Mouse (Mus musculus) left cerebral cortex, postnatal 25 days (tissue): ENCODE data around the gene Mpig6b. TPM values are rescaled to one million over a fixed set of nuclear protein-coding genes. Genes with fewer than 3 reads are reported as not detected.

ENCODE experiments used
- DNase-seq, 2 experiments: peaks; one replicate each; pipeline ENCODE4 v3.0.0; 2022; ENCODE audit warnings: low spot score in 2 of 2, mixed read lengths in 1 of 2
- intact Hi-C: fragments of 180-260 bp; cut with DNase I; formaldehyde crosslinking; loops from one replicate; pipeline ENCODE4 v1.15.1; 2025
- total RNA-seq, 2 experiments: library from RNA; stranded (reverse); gene quantifications; 2 replicates each; pipeline ENCODE4 v1.2.3; 2021

Mpig6b gene
- not detected for total RNA-seq

DNA sequence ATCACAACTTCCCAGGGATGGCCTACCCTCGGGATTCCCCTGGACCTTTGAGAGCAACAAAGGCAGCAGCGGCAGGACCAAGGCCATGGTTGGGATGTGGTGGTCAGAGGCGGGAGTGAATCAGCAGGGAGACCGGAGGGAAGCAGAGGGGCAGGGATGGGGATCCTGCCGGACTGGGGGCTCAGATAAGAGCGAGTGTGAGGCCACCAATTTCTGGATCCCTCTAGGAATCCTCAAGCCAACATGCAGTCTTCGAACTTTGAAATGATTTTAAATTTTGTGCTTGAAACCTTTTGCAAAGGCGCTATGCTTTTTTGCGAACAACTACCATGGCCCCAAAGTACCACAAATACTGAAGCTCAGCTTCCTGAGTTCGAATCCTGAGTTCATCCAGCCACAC lies at the start of gene Mpig6b:
Gene Mpig6b, minus strand, starts transcription at position 101 of the 400 bp plus-strand sequence.
- no peak for DNase-seq
- intact Hi-C loops: no loop called here

- intact Hi-C loops: no loop called here
- DNase-seq: no peak
Measured at GRCm38 (mm10) chr17:35115046-35116019, 49.3 kb upstream of the Mpig6b start, which contains the start of gene Ly6g5b. Ly6g5b (minus strand) TSS chr17:35115428.

DNA sequence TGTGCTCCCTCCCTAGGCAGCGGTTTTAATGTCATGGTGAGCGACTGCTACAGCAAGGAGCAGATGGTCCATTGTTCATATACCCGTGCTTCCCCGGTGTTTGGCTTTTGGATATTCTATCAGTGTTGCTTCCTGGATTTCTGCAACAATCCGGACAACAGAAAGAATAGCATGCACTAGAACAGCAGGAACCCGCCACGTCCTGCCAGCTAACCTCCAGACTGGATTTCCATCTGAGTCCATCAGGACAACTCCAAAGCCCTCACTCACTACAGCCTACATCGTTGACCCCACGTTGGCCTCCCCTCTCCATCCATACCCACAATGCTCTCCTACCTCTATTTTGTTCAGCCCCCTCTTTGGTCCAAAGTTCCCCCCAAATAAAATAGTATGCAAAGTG lies 45.8 kb upstream of the Mpig6b start:
- no peak for DNase-seq
- intact Hi-C loops: no loop called here

DNA sequence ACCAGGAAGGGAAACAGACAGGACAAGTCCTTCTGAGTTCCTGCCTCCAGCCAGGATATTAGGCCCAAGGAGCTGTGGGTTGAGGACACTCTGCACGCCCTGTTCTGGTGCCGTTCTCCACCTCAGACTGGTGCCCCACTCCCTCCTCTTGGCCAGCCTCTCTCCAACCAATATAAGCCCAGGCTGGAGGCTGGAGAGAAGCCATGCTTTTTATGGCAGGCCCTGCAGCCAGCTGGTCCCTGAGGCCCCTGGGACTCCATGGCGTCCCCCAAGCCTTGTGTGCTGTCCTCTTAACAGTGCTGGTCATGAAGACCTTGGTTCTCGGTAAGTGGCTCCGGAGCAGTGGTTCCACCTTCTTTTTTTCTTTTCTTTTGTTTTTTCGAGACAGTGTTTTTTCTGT lies 42.1 kb upstream of the Mpig6b start, which contains the start of gene Ly6g5c:
Gene Ly6g5c, plus strand, starts transcription at position 183 of the 400 bp plus-strand sequence.
- intact Hi-C loops: no loop called here
- no peak for DNase-seq

GRCm38 (mm10) chr17:35106522-35106921 lies 40.5 kb upstream of the Mpig6b start:
- no peak for DNase-seq
- intact Hi-C loops: loop anchor here (1.0 kb wide), 1 partner anchor 85 kb away; no protein-coding TSS in a partner anchor

GRCm38 (mm10) chr17:35105740-35106389 lies 39.9 kb upstream of the Mpig6b start:
- DNase-seq: peak in 1 of 2 experiments; percentile 40
- intact Hi-C loops: loop anchor here (1.0 kb wide), 1 partner anchor 85 kb away; no protein-coding TSS in a partner anchor

- DNase-seq: no peak
- intact Hi-C loops: no loop called here
Measured at GRCm38 (mm10) chr17:35104754-35105153, 38.8 kb upstream of the Mpig6b start.

DNA sequence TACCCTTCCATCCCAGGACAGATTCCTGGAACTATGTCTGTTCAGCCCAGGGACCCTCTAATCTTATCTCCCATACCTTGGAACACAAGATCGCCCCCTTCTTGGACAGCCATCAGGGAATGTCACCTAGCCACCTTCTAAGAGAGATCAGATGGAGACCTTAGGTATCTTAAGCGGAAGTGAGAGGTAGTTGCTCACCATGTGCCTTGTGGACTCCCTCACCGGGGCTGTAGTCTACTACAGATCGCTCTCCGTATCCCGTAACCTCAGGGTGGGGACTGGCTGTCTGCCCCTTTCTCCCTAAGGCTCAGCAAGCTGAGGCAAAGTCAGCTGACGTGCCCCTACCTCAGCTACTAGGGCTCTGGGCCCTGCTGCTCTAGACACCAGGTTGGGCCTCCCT lies 38.1 kb upstream of the Mpig6b start:
- intact Hi-C loops: no loop called here
- DNase-seq: no peak

GRCm38 (mm10) chr17:35103221-35103690 lies 37.3 kb upstream of the Mpig6b start:
- no peak for DNase-seq
- intact Hi-C loops: no loop called here

- intact Hi-C loops: no loop called here
- DNase-seq: no peak
Measured at GRCm38 (mm10) chr17:35102299-35102698, 36.3 kb upstream of the Mpig6b start.

DNA sequence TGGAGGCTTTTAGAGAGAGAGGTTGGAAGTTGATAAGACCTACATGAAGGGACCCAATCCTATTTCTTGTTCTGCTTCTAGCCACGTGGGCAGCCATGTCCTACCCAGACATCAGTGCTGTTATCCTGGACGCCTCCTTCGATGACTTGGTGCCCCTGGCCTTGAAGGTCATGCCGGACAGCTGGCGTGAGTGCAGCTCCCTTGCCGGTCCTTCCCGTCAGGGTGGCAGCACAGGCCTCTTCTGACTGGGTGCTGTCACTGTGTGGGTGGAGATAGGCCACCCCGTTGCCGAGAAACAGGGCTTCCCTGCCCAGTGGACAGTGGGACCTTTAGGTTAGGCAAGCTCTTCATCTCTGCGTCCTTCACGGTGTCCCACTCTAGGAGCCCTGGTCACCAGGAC lies 35.2 kb upstream of the Mpig6b start:
- no peak for DNase-seq
- intact Hi-C loops: no loop called here

DNA sequence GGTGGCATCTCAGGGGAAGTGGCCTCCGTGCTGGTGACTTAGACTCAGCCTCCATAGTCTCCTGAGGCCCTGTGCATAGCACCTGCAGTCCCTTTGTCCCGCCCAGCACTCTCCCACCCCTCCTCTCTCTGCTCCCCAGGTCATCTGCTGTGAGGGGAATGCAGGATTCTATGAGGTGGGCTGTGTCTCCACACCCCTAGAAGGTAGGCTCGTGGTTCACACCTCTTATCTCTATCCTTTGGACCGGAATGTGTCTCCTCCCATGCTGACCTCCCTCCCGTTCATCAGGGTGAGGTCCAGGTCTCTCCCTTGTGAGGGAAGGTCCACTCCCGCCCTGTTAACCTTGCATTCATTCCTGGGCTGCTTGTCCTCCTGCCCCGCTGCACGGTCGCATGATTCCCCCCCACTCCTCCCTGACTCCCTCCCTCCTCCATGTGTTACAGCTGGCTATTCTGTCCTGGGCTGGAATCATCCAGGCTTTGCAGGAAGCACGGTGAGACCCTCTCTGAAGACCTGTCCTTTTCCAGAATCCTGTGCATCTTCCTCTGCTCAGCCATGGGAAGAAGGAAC lies 34.3 kb upstream of the Mpig6b start:
- intact Hi-C loops: no loop called here
- DNase-seq: no peak

DNA sequence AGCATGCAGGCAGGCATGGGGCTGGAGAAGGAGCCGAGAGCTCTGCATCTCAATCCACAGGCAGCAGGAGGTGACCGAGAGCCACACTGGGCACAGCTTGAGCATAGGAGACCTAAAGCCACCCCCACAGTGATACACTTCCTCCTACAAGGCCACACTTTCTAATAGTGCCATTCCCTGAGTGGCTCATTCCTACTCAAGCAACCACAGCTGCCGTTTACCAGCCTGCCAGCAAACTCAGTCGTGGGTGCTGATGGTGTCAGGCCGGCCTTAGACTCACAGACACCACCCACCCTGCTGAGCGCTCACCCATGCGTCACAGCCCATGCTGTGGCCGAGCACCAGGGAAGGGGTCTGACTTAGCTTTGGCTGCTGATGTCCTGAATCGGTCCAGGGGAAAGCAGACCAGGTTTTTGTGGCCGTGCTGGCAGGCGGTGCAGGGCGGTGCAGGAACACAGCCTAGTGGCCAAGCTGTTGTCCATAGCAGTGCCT lies 31.2 kb upstream of the Mpig6b start:
- intact Hi-C loops: no loop called here
- DNase-seq: peak; percentile 41 to 82

- intact Hi-C loops: no loop called here
Measured at GRCm38 (mm10) chr17:35096597-35096996, 30.6 kb upstream of the Mpig6b start.

GRCm38 (mm10) chr17:35094475-35095365 lies 28.7 kb upstream of the Mpig6b start:
- DNase-seq: peak in 1 of 2 experiments; percentile 63
- intact Hi-C loops: no loop called here

More at GRCm38 (mm10) chr17:35096597-35096996, 30.6 kb upstream of the Mpig6b start:
- DNase-seq: no peak

GRCm38 (mm10) chr17:35092403-35093198 lies 26.6 kb upstream of the Mpig6b start:
- intact Hi-C loops: no loop called here
- DNase-seq: no peak

DNA sequence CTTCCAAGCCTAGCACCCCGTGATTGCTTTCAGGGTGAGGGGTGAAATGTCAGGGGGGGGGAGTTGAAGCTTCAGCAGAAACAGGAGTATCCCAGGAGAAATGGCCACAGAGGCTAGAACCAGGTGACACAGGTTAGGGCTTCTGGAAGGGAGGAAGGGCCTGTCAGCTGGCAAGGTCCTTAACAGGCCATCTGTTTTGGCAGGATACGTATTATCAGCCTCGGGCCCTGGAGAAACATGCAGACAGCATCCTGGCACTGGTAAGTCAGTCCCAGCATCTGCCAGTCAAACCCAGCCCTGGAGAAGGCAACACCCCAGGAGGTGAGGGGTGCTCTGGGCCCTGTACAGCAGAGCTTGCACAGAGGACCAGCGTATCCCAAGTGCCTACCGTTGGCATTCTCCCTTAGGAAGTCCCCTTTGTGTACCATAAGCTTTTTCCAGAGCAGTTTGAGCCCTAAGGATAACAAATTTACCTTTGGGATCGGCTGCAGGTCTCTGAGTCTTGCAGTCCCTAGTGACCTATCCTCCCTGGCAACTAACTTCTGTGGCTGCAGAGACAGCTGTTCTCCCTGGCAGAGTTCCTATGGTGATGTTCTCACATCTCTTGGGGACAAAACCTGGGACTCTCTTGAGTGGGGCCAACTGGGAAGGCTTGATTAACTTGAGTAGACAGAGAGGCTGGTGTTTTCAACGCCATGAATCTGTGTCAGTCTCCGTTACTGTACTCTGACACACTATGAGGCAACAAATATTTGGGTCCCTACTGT lies 24.4 kb upstream of the Mpig6b start:
- DNase-seq: no peak
- intact Hi-C loops: no loop called here
